Mouse (Mus musculus): ENCODE measurements around the gene Klf2.

Klf2 gene

GRCm38 (mm10) chr8:72318801-72319322 lies at the start of gene Klf2:
Klf2 (plus strand) TSS chr8:72319033.
- DNase-seq: peak; percentile 35

DNA sequence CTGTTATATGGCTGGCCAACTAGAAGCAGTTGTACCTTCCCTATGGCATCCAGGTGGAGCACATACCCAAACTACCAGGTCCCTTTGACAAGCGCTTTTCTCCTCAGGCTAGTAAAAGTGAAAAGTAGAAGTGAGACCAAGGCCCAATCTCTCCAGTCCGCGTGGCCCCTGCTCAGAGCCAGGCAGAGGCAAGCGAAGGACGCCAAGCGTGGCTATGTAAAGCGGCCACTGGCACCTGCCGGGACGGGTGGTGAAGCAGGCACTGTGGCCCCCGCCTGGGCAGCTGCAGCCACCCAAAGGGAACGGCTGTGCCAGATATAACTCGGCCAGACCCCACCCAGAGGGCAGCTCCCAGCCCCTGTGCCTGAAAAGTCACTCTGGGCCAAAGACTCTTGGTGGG lies 48.2 kb upstream of the Klf2 start:
- DNase-seq: no peak

DNA sequence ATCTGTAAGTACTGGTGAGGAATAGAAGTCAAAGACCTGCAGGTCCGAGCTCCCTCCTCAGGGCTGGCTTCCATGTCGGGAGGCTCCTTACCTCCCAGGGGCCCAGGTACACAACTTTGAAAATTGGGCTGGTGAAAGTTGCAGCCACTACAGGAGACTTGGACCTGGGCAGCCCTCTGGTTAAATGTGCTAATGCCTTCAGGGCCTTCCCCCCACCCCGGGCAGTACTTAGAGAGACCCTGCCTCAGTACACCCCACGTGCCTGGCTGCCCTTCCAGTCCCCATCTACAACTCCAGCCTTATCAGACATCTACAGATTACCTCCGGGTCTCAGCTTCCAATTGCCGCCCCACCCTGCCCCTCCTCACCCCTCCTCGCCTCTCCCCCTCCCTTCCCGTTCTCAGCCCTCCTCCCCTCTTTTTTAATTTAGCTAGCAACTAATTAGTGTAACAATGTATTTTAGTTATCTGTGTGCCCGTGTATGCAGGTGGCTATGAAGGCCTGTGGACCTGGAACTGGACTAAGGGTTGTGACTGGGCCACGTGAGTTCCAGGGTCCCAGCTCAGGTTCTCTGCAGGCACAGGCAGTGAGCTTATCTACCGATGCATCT lies 47.7 kb upstream of the Klf2 start:
- no peak for DNase-seq

- no peak for DNase-seq
Measured at GRCm38 (mm10) chr8:72271691-72272090, 47.1 kb upstream of the Klf2 start.

DNA sequence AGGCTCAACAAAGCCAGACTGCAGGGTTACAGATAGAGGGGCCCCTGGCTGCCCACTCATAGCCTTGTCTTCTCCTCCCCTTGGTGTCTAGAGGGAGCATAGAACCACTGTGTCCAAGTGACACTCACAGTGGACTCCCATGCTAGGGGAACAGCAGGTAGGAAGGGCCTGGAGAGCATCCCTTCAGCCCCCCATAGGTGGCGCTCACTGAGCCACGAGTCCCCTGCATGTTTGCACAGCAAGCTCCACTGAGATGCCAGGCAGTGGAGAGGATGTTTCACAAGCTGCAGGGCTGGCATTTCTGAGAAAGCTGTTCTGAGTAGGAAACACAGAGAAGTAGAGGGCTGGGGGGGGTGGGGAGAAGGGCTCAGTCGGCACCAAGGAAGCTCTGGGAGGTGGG lies 46.5 kb upstream of the Klf2 start:
- no peak for DNase-seq

DNA sequence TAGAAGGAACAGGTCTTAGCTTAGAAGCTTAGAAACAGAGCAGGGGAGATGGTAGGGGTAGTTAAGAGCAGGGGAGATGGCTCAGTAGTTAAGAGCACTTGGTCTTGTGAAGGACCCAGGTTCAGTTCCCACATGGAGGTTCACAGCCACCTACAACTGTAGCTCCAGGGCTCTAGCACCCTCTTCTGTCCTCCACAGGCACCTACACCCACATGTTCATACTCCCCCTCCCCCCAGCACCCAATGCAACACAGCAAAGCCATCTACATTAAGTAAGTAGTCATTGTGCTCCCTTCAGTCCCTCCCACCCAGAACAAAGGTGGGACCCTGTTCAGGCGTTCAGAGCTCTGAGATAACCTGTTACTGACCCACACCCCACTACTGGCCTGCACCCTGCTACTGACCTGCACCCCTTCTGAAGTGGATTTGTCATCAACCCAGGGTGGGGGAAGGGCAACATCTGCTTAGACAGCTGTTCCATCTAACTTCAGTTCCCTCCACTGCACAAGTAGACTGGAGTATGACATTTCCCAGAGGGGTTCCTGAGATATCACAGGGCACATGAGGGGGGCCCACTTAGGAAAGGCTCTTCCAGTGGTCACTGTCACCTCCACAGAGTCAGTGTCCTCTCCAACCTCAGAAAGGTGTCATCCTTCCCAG lies 45.6 kb upstream of the Klf2 start:
- DNase-seq: no peak

- DNase-seq: no peak
Measured at GRCm38 (mm10) chr8:72273807-72274206, 45.0 kb upstream of the Klf2 start.

DNA sequence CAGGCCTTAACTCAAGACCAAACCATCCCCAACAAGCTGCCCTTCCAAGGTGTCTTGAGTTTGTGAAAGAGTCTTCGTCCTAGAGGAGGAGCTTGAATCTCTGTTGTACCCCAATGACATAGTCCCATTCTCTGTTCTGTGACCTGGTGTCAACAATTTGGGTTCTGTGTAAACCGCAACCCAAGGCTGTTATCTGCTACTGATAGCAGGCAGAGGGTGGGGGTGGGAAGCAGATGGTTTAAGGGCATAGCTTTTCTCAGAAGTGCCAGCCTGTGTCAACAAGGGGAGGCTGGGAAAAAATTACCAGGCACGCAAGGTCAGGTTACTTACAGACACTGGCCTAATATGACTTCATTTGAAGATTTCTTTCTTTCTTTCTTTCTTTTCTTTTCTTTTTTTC lies 41.6 kb upstream of the Klf2 start:
- DNase-seq: no peak

- DNase-seq: no peak
Measured at GRCm38 (mm10) chr8:72279151-72279550, 39.7 kb upstream of the Klf2 start.

- no peak for DNase-seq
Measured at GRCm38 (mm10) chr8:72281634-72282033, 37.2 kb upstream of the Klf2 start.

DNA sequence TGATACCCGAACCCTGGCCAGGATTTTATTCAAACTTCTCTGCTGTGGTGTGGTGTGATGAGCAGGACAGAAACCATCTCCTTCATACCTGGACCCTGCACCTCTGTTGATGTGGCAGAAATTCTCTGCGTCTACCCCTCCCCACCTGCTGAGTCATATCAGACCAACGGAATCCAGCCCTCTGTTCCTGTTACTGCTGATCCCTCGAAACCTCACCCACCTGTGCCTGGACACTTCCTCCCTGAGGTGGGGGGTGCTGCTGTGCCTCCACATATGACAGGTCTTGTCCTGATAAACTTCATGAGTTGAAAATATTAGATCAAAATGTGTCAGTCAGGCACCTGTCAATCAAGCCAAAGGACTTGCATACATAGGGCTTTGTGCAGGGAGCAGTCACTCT lies 33.5 kb upstream of the Klf2 start:
- DNase-seq: no peak

GRCm38 (mm10) chr8:72289051-72289450 lies 29.8 kb upstream of the Klf2 start:
- no peak for DNase-seq

- no peak for DNase-seq
Measured at GRCm38 (mm10) chr8:72291104-72291503, 27.7 kb upstream of the Klf2 start.

- no peak for DNase-seq
Measured at GRCm38 (mm10) chr8:72293309-72293708, 25.5 kb upstream of the Klf2 start.

GRCm38 (mm10) chr8:72295125-72295524 lies 23.7 kb upstream of the Klf2 start:
- DNase-seq: no peak

- DNase-seq: peak; percentile 81
Measured at GRCm38 (mm10) chr8:72295679-72296078, 23.2 kb upstream of the Klf2 start.

DNA sequence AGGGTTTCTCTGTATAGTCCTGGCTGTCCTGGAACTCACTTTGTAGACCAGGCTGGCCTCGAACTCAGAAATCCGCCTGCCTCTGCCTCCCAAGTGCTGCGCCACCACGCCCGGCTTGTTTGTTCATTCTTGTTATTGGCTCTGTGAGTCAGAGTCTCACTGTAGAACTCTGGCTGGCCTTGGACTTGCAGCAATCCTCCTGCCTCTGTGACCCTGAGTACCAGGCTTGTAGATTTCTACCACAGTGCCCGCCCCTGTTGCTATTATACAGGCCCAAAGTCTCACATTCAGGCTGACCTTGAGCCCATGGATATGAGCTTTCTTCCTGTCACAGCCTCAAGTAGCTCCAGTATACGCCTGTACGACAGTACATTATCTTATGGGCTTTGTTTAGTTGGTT lies 22.3 kb upstream of the Klf2 start:
- no peak for DNase-seq

DNA sequence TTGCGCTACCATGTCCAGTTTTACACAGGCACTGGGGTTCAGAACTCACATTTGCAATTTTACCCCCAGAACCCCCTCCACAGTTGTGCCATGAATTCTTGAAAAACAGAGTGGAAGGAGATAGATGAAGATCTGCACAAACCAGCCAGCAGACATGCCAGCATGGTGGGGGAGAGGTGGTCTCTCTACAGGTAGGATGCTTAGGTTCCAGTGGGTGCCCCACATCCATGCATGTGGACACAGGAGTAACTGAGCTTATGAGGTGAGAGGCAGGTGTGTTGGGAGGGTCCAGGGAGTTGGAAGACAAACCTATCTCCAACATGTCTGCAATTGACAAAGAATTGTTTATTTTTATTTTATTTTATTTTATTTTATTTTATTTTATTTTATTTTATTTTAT lies 19.9 kb upstream of the Klf2 start:
- DNase-seq: no peak

DNA sequence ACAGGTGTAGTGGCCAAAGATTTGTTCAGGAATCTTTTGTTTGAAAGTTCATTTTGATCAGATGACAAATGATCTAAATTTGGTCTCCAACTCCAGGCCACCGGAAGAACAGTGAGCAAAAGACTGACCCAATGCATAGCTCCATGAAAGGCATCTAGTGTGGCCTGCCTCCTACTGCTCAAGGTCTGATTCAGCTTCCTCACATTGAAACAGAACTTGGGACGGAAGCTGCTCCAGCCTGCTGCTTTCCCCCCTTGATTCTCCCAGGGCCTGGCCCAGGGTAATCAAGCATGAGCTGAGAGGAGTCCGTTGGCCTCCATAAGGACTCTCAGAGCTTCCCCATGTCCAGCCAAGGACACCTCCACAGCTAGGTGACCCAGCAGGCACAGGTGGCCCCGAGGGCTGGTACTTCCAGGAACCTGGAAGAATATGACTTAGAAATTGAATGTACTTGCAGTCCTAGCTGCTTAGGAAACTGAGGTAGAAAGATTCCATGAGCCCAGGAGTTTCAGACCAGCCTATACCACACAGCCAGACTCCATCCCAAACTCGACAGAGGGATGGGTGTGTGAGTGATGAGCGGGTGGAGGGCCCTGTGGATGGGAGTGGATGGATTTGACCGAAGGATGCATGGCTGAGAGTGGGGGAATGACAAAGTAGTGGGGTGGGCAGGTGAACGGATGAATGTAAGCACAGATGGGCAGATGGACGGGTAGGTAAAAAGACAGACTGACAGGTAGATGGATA lies 18.0 kb upstream of the Klf2 start:
- DNase-seq: no peak

GRCm38 (mm10) chr8:72301497-72301896 lies 17.3 kb upstream of the Klf2 start:
- DNase-seq: no peak

GRCm38 (mm10) chr8:72302986-72303612 lies 15.7 kb upstream of the Klf2 start:
- DNase-seq: no peak

DNA sequence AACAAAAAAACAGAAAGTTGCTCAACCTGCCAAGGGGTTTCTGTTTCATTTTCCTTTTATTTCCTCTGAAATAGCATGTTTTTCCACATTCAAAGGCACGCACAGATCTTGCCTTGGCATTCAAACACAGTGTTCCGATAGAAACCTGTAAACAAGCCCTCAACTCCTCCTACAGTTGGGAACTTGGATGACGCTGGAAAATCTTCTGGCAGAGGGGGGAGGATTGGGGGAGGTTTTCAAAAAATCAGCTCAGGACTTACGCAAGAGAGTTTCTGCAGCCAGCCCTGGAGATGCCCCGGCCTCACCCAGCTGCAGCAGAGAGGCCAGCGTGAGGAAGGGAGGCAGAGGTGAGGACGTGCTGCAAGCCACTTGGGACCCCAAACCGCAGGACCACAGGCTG lies 15.2 kb upstream of the Klf2 start:
- DNase-seq: no peak

- no peak for DNase-seq
Measured at GRCm38 (mm10) chr8:72305210-72305905, 13.5 kb upstream of the Klf2 start, which contains the start of gene Gm10282. Gm10282 (minus strand) TSS chr8:72305260.

Measured in cerebellum, adult 8-10 months (tissue).